Mouse (Mus musculus): Measurements from ENCODE around the gene Irf2. TPM values are rescaled to one million over a fixed set of nuclear protein-coding genes. Genes with fewer than 3 reads are reported as not detected.

Gene Irf2
- total and polyA plus RNA-seq, 3 experiments, result 4.9 to 19.4 TPM; not detected in 1

GRCm38 (mm10) chr8:46718747-46719146 is 20.8 kb upstream of the Irf2 start (continued):
- no peak for TF ChIP-seq POLR2A (IDR thresholded peaks at IDR 0.05; ENCODE audit: control insufficient read depth in 1 of 2, insufficient read depth in 1 of 2, low read depth in 1 of 2, low read length in 2 of 2, poor library complexity in 1 of 2)

- DNase-seq (ENCODE audit: low read depth, low spot score), result peak; percentile 51
- H3K4me1 ChIP-seq (ENCODE audit: control insufficient read depth in 1 of 2, insufficient read depth in 2 of 2, low read length in 2 of 2), result peaks cover 37 to 52% of the 10 kb centered on the region in 2 experiments
- no peaks in the 10 kb centered on the region for H3K9me3 ChIP-seq (replicated peaks; ENCODE audit: insufficient read depth, low read length)
- H3K79me2 ChIP-seq (ENCODE audit: control insufficient read depth, insufficient read depth, low read length, poor library complexity), result no peaks in the 10 kb centered on the region
- TF ChIP-seq CHD2 (IDR thresholded peaks at IDR 0.05; ENCODE audit: low read length), result no peak
- TF ChIP-seq RAD21 (IDR thresholded peaks at IDR 0.05; ENCODE audit: low read depth, low read length), result no peak
- peak; percentile 78 to 91 for TF ChIP-seq EP300 (IDR thresholded peaks at IDR 0.05; ENCODE audit: low read depth in 1 of 2, low read length in 2 of 2)
- TF ChIP-seq TAL1 (IDR thresholded peaks at IDR 0.05; ENCODE audit: low read length), result peak; percentile 72
- no peak for TF ChIP-seq HCFC1 (IDR thresholded peaks at IDR 0.05; ENCODE audit: low read depth, low read length)
- TF ChIP-seq KAT2A (conservative IDR thresholded peaks at IDR 0.05; ENCODE audit: low read depth, low read length), result no peak
- no peak for TF ChIP-seq MYC (IDR thresholded peaks at IDR 0.05; ENCODE audit: low read depth, low read length)
- TF ChIP-seq ELF1 (IDR thresholded peaks at IDR 0.05; ENCODE audit: low read depth, low read length), result no peak
- TF ChIP-seq BHLHE40 (IDR thresholded peaks at IDR 0.05; ENCODE audit: borderline replicate concordance, low read depth, low read length), result peak; percentile 46; the same call in 1 of the 2 replicates
- TF ChIP-seq NRF1 (IDR thresholded peaks at IDR 0.05; ENCODE audit: insufficient read depth, low read depth, low read length, poor library complexity, severe bottlenecking), result no peak
- TF ChIP-seq SIN3A (IDR thresholded peaks at IDR 0.05; ENCODE audit: low read length), result peak; percentile 47
- no peak for TF ChIP-seq POLR2AphosphoS5 (IDR thresholded peaks at IDR 0.05; ENCODE audit: borderline replicate concordance, low read depth, low read length)
- no peak for TF ChIP-seq ZNF384 (IDR thresholded peaks at IDR 0.05; ENCODE audit: low read depth, low read length)
- no peak for TF ChIP-seq GABPA (IDR thresholded peaks at IDR 0.05; ENCODE audit: low read depth, low read length)
- TF ChIP-seq ETS1 (IDR thresholded peaks at IDR 0.05; ENCODE audit: low read depth, low read length), result peak; percentile 58; the same call in 1 of the 2 replicates
- no peak for TF ChIP-seq MEF2A (IDR thresholded peaks at IDR 0.05; ENCODE audit: extremely low read depth, insufficient replicate concordance, low read depth, low read length, poor library complexity, severe bottlenecking)
- no peak for TF ChIP-seq ZC3H11A (IDR thresholded peaks at IDR 0.05; ENCODE audit: low read depth, low read length)
- TF ChIP-seq CTCF (IDR thresholded peaks at IDR 0.05 in 2 of 3, conservative IDR thresholded peaks at IDR 0.05 in 1 of 3; ENCODE audit: control insufficient read depth in 1 of 3, insufficient read depth in 1 of 3, low read depth in 2 of 3, low read length in 3 of 3, poor library complexity in 1 of 3, severe bottlenecking in 1 of 3), result no peak
- peak; percentile 37; the same call in 1 of the 2 replicates for TF ChIP-seq RCOR1 (IDR thresholded peaks at IDR 0.05; ENCODE audit: low read depth, low read length)
- no peak for TF ChIP-seq USF1 (IDR thresholded peaks at IDR 0.05; ENCODE audit: low read depth, low read length)
- peak; percentile 92 for TF ChIP-seq TCF12 (IDR thresholded peaks at IDR 0.05; ENCODE audit: low read depth, low read length)
- no peak; the same call in 1 of the 2 replicates for TF ChIP-seq MYB (IDR thresholded peaks at IDR 0.05; ENCODE audit: low read depth, low read length)
- no peak for TF ChIP-seq CHD1 (IDR thresholded peaks at IDR 0.05; ENCODE audit: low read depth, low read length)
- TF ChIP-seq MAX (IDR thresholded peaks at IDR 0.05; ENCODE audit: low read length), result no peak
- TF ChIP-seq ZKSCAN1 (IDR thresholded peaks at IDR 0.05; ENCODE audit: low read depth, low read length), result no peak
- no peak for TF ChIP-seq JUND (IDR thresholded peaks at IDR 0.05; ENCODE audit: low read depth, low read length)
- TF ChIP-seq GATA1 (IDR thresholded peaks at IDR 0.05; ENCODE audit: low read depth, low read length), result peak; percentile 83
- TF ChIP-seq TBP (IDR thresholded peaks at IDR 0.05; ENCODE audit: low read depth, low read length), result no peak
- no peak for TF ChIP-seq ZMIZ1 (IDR thresholded peaks at IDR 0.05; ENCODE audit: low read depth, low read length)
- peaks cover 0 to 54% of the 10 kb centered on the region in 2 experiments; a peak in 2 of 4 replicates for H3K36me3 ChIP-seq (ENCODE audit: control insufficient read depth in 1 of 2, insufficient read depth in 2 of 2, low read length in 2 of 2)
- peak overlapping the region; percentile 47 for H3K27ac ChIP-seq (ENCODE audit: control insufficient read depth, low read depth, low read length)
- no peaks in the 10 kb centered on the region for H3K27me3 ChIP-seq (ENCODE audit: control insufficient read depth in 1 of 2, insufficient read depth in 2 of 2, low read length in 2 of 2)
- H3K9ac ChIP-seq (ENCODE audit: control insufficient read depth, low read depth, low read length, poor library complexity, severe bottlenecking), result 0 out of 2 replicates have a peak overlapping the region, but pooled peaks have one; percentile 6
- no peak overlapping the region for H3K4me3 ChIP-seq (ENCODE audit: control insufficient read depth in 1 of 2, insufficient read depth in 1 of 2, low read depth in 2 of 2, low read length in 2 of 2)
These were observed 18.9 kb upstream of the Irf2 start for GRCm38 (mm10) chr8:46720656-46721055.
